Mouse (Mus musculus) hindbrain, embryonic 13.5 days (tissue): ENCODE results near the gene Pramel4. TPM values are rescaled to one million over a fixed set of nuclear protein-coding genes. Genes with fewer than 3 reads are reported as not detected.
"Not testable (repeated sequence)": the region's sequence is repeated elsewhere in the genome, so short reads cannot be mapped to it uniquely, and the experiment has no call there.

Experiments used
- ATAC-seq: fragments of 200-750 bp; cut with Nextera tagmentation; 2 replicates; pipeline ENCODE4 v1.8.0; 2017; ENCODE audit warnings: moderate TSS enrichment; ENCODE audit not compliant: low FRiP score
- H3K27ac ChIP-seq: fragments of 300-500 bp; sonication (generic); 2 replicates; pipeline ENCODE4 v1.5.1; 2015; ENCODE audit warnings: inconsistent platforms, mild to moderate bottlenecking, moderate library complexity
- H3K27me3 ChIP-seq: fragments of 300-500 bp; sonication (generic); 2 replicates; pipeline ENCODE4 v1.6.1; 2015; ENCODE audit warnings: mild to moderate bottlenecking, inconsistent platforms
- H3K36me3 ChIP-seq: fragments of 300-500 bp; sonication (generic); 2 replicates; pipeline ENCODE4 v1.6.1; 2015; ENCODE audit warnings: mild to moderate bottlenecking, inconsistent platforms
- H3K4me1 ChIP-seq: fragments of 300-500 bp; sonication (generic); replicated peaks from 2 replicates; pipeline ENCODE4 v1.6.1; 2015; ENCODE audit warnings: inconsistent platforms
- H3K4me2 ChIP-seq: fragments of 300-500 bp; sonication (generic); 2 replicates; pipeline ENCODE4 v1.6.1; 2015; ENCODE audit warnings: inconsistent platforms, mild to moderate bottlenecking, moderate library complexity
- H3K4me3 ChIP-seq: fragments of 300-500 bp; sonication (generic); 2 replicates; pipeline ENCODE4 v1.5.1; 2015; ENCODE audit warnings: mild to moderate bottlenecking, inconsistent platforms
- H3K9ac ChIP-seq: fragments of 300-500 bp; sonication (generic); 2 replicates; pipeline ENCODE4 v1.6.1; 2015; ENCODE audit warnings: mild to moderate bottlenecking, inconsistent platforms
- H3K9me3 ChIP-seq: fragments of 300-500 bp; sonication (generic); 2 replicates; pipeline ENCODE4 v1.6.1; 2016; ENCODE audit warnings: inconsistent platforms
- WGBS: fragments of 180-500 bp; shearing (Covaris S2); methylation state at CpG from one replicate; pipeline ENCODE4 v1.1.7; 2015; 5-methylcytosine and 5-hydroxymethylcytosine counted together
- polyA plus RNA-seq: library from polyadenylated mRNA; unstranded; fragments of >200 nt; fragmentation: Nextera tagmentation; extraction: Ambion mirVana; gene quantifications from 2 replicates; pipeline ENCODE4 v1.2.1, GENCODE M21; 2015

The Pramel4 gene
- polyA plus RNA-seq = not detected in 2 replicates

DNA sequence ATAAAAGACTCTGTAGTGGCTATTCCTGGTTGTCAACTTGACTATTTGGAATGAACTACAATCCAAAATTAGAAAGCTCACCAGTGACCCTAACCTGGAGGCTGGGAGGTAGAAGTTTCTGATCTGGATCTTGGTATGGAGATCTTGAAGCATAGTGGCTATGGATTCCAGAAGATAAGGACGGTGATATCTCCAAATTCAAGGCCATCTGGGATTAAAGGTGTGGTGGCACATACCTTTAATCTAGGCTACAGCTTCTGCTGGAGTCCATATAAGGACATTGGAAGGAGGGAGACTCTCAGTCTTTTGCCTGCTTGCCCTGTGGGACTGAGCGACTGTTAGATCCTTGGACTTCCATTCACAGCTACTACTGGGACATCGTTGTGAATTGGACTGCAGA, at the start of gene Pramel4:
Gene Pramel4, plus strand, starts transcription at position 301 of the 400 bp plus-strand sequence.
- not testable (repeated sequence) for H3K27me3 ChIP-seq, ATAC-seq, H3K4me3 ChIP-seq, H3K4me2 ChIP-seq, H3K36me3 ChIP-seq, H3K9me3 ChIP-seq, H3K9ac ChIP-seq, H3K27ac ChIP-seq, H3K4me1 ChIP-seq
- 90% methylated on average over 3 of the region's 3 CpGs for WGBS

DNA sequence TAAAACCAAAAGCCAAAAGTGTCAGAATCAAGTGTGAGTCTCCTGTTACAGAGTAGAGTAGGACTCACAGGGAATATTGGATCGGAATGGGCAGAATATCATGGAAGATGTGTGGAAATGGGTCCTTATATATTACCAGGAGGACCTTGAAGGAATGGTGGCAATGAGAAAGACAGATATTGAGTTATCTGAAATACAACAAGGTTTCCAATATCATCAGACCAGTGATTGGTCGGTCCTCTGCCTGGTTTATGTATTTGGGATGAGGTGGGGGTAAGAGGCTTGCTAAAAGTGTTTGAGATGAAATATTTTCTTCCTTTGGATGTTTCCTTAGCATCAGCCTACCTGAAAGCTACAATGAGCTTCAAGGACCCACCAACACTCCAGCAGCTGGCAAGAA, 47.2 kb downstream of the Pramel4 start, which contains the start of gene Gm13102:
Gene Gm13102, plus strand, starts transcription at position 301 of the 400 bp plus-strand sequence.
- WGBS = no CpG with 5 or more reads among the region's 2 CpGs
- not testable (repeated sequence) for H3K27me3 ChIP-seq, H3K9me3 ChIP-seq, H3K36me3 ChIP-seq, H3K9ac ChIP-seq, H3K4me3 ChIP-seq, ATAC-seq, H3K4me2 ChIP-seq, H3K27ac ChIP-seq, H3K4me1 ChIP-seq

Other genes with a start within 250 kb of the Pramel4 start
- gene Gm13084, start 243.0 kb upstream of the Pramel4 start, polyA plus RNA-seq = not detected in 2 replicates
- gene Gm13103, start 212.6 kb upstream of the Pramel4 start, polyA plus RNA-seq = not detected in 2 replicates
- gene Pramef6, start 158.7 kb upstream of the Pramel4 start, polyA plus RNA-seq = not detected in 2 replicates
- gene Pramef25, start 108.1 kb upstream of the Pramel4 start, polyA plus RNA-seq = not detected in 2 replicates
- not detected in 2 replicates for gene Gm13101, start 92.2 kb upstream of the Pramel4 start, polyA plus RNA-seq
- gene Pramef17, start 64.8 kb upstream of the Pramel4 start, polyA plus RNA-seq = not detected in 2 replicates
- gene Gm13102, start 47.3 kb downstream of the Pramel4 start, polyA plus RNA-seq = not detected in 2 replicates
- gene Oog3, start 103.5 kb downstream of the Pramel4 start, polyA plus RNA-seq = not detected in 2 replicates
- not detected in 2 replicates for gene Oog2, start 131.6 kb downstream of the Pramel4 start, polyA plus RNA-seq
- gene C87977, start 154.2 kb downstream of the Pramel4 start, polyA plus RNA-seq = not detected in 2 replicates
- not detected in 2 replicates for gene Pramel5, start 221.4 kb downstream of the Pramel4 start, polyA plus RNA-seq